Mouse (Mus musculus): ENCODE measurements around the gene S100a3.
A peak's percentile ranks its signal among the peaks of the same experiment; 100 is the strongest.

The S100a3 gene

GRCm38 (mm10) chr3:90560008-90560628, at the start of gene S100a3:
Gene S100a3 (plus strand): TSS chr3:90560578.
- DNase-seq, result no peak

DNA sequence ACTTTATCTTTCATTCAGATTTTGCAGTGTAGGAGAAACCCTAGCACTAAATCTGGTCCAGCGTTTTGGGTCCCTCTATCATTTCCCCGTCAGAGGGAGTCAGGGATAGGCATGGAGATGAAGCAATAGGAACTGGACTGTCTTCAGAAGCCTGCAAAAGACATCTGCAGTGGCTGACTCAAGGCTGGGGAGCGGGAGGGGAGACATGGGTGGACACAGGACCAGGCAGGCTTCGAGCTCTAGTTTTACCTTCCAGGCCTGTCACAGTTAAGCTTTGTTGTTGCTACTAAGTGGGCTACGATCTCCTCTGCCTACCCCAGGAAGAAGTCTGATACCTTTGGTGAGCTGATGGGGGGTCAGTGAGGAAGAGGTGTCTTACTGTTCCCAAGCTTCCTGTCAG, 48.1 kb upstream of the S100a3 start:
- no peak for DNase-seq

- DNase-seq, result no peak
These were observed 47.3 kb upstream of the S100a3 start for GRCm38 (mm10) chr3:90512948-90513642.

DNA sequence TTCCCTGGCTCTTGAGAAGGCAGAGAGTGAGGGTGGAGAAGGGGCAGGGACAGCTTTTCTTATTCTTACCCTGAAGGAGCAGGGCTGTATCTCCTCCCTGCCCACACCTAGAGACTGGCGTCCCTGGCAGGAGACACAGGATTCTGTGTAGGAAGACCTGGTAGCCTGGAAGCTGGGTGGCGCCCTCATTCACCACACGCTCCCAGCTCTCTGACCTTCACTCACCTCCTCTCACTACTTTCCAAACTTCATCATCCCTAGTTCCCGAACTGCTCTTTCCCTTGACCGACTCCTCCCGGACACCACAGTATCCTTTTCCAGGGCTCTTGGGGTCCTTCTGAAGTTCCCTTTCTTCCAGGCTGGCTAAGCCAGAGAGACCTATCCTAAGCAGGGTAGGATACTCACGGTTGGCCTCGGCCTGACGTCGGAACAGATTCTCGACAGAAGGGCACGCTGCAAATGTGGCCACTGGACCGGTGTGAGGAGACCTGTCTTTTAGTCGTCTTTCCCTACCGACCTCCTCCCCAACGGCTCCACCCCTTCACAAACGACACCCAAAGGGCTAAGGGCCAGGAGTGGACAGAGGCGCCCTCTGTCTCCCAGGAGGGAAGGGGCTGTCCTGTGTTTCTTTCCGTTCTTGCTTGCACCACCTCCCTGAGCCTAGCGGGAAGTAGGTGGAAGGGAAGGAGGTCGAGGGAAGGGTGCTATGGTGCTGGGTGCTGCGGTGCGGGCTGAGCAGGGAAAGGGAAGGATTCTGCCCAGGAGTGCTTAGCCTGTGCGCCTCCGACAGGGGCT, 46.4 kb upstream of the S100a3 start, which contains the start of the genes S100a1 and S100a13:
TSS of gene S100a1 (minus strand) at position 597 of the 795 bp plus-strand sequence.
TSS of gene S100a13 (plus strand) at position 640 of the 795 bp plus-strand sequence.
- DNase-seq, result no peak

GRCm38 (mm10) chr3:90514691-90515090, 45.7 kb upstream of the S100a3 start:
- DNase-seq, result no peak

- DNase-seq, result no peak
These were observed 45.1 kb upstream of the S100a3 start for GRCm38 (mm10) chr3:90515242-90515641.

DNA sequence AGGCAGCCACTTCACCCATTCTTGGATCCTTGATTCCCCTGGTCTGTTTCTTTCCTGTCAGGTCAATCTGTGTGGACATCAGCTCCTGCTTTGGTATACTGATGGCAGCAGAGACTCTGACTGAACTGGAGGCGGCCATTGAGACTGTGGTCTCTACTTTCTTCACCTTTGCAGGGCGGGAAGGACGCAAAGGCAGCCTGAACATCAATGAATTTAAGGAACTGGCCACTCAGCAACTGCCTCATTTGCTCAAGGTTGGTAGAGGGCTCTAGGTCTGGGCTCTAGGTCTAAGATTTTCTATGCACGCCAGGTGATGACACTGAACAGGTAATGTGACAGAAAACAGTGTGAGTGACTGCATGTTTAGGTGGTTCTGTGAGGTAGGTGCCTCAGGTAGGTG, 44.6 kb upstream of the S100a3 start:
- DNase-seq, result no peak

DNA sequence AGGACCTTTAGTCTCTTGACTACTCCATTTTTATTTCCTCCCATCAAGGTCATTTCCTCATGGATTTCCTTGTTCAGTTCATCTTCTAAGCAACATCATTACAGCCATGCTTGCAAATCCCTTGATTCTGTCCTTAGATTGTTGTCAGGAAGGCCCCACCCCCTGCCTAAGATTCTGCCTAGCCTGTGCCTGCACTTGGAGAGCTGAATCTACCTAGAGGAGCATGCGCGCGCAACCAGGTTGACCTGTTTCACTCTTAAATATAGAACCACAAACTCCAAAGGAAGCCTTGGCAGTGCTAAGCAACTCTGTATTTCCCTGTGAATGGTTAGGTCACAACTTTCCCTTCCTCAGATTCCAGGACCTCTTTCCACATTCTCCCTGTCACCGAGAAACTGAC, 42.7 kb upstream of the S100a3 start:
- no peak for DNase-seq

DNA sequence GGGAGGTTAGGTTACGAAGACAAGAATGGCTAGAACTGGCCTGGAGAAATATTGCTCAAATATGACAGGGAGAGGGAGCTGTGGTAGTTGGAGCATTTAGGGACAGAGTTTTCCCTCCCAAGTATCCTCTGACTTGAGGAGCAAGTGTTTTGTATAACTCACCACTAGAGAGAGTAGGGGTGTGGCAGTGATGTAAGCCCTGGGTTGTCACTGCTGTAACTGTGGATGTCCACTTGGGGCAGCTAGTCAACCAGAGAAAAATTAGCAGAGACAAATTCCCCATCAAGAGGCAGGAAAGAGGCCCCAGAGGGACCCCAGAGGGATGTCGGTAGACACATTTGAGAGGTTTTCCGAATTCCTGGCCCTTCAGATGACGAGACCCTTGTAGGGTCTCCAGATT, 35.0 kb upstream of the S100a3 start:
- no peak for DNase-seq

- no peak for DNase-seq
These were observed 34.3 kb upstream of the S100a3 start for GRCm38 (mm10) chr3:90526076-90526475.

DNA sequence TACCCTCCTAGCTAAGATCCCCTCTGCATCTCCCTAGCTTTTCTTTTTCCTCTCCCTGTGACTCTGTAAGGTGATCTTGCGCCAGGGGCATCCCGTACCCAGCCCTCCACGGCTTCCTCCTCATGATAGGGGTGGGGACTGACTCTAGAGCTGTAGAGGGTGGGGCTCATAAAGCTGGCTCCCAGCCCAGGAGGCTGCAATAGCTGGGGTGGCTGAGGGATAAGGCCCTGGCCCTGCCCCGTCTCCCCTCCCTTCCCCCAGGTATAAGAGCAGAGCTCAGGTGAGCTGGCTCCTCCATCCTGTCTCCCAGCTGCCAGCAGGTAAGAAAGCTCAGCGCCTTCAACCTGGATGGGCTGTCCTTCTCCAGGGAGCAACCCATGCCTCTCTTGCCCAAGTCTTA, 33.8 kb upstream of the S100a3 start, which contains the start of gene S100a14:
TSS of gene S100a14 (plus strand) at position 277 of the 400 bp plus-strand sequence.
- no peak for DNase-seq

GRCm38 (mm10) chr3:90527291-90527873, 33.0 kb upstream of the S100a3 start:
- no peak for DNase-seq

DNA sequence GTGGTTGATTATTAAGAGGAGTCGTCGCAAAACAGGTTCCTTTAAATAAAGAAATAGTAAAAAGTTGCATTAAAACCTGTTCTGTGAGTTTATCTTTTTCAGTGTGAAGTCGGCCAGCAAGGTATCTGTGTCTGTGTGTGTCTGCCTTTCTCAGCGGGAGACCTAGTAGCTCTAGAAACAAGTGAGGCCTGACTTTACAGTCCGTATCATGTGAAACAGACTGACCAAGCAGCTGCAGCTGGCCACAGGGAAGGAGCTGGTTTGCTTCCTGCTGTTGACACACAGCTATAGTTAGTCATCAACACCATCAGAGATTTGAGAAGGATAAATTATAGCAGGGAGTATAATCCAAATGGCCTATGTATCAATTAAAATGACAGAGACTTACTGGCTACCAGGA, 28.7 kb upstream of the S100a3 start:
- no peak for DNase-seq

DNA sequence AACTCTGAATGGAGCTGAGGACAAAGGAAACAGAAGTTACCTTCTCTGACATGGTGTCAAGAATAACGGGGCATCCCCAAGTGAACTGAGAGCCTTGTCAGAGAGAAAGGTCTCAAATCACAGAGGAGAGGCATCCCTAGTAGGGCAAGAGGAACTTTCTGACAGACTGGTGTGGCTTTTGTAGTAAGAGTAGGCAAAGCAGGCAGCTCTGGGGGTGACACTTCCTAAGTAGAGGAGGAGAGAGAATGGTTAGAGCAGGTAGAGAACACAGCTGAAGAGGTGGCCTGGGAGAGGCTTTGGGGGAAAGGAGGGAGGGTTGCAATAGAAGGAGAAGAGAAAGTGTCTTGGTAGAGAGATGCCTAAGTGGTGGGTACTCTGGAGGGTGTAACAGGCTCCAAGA, 24.9 kb upstream of the S100a3 start:
- DNase-seq, result no peak

DNA sequence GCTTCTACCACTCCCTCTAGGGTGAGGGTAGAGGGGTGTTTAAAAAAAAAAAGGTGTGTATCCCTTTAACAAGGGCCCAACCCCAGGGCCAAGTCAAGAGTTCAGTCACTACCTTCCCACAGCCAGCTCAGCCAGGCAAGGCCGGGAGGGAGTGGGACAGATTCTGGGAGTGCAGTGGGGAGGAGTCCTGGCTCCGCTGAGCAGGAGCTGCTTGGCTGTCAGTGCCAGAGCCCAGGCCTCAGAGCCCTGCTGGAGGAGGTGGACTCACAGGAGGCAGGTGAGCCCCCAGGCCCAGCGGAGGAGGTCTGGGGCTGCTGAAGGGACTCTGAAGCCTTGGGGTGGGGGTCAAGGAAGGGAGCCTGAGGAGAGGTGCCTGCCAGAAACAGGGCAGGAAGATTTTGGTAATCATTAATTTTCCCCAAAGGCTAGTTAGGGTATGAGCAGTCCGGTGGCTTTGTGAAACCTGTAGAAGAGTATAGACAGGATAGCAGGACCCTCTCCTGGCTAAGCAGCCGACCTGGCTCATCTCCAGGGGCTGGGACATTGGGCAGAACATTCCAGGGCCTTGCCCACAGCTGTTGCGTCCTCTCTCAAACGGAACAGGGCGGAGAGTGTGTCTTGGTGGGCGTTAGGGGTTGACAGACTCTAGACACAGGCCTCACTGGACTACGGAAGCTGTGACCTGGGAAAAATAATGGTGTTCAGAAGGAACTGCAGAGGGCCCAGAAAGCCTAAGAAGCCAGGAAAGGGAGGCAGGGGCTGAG, 23.1 kb upstream of the S100a3 start, which contains the start of gene S100a16:
TSS of gene S100a16 (plus strand) at position 114 of the 764 bp plus-strand sequence.
- peak; percentile 51 for DNase-seq

DNA sequence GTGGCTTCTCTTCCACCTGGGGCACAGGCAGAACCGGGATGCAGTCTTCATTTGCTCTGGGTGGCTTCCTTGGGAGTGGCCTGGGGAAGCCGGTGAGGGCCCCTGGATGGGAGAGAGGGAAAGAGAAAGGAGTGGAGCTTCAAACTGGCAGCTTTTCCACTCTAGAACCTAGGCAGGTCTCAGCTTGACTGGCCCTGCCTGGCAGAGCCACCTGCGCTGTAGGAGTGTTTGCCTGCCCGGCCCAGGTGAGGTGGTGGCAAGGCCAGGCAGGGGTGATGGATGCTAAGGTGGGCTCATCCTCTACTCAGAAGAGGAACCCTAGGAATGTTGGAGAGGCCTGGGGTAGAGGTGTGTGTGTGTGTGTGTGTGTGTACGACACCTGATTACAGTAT, 22.5 kb upstream of the S100a3 start:
- DNase-seq, result no peak

GRCm38 (mm10) chr3:90540904-90541303, 19.5 kb upstream of the S100a3 start:
- no peak for DNase-seq

DNA sequence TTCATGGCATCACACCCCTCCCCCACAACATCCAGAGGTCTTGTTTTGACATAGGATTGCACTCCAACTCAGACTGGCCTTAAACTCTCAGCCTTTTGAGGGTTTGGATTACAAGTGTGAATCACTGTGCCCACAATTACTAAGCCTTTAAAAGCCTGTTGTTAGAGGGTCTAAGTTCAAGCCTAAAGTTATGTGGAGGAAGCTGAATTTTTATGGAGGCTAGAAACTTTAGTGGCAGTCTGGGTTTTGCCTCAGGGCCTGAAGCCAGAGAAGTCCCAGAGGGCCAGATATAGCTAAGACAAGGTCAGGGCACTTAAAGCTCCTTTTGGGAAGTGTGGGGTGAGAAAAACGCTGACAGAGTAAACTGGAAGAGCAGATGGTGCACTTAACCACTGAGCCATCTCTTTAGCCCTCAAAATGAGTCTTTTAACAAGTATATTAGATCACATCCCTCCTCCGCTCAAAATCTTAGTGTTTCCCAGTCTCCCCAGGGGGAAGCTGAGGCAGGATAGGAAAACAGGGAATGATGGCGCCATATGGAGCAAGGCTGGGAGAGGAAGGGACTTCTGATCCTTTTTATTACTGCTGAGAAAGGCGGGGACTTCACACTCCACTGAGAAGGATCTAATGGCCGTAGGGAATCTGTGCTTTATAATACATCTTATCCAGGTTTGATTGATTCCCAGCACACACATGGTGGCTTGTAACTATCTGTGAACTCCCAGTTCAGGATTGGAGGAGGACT, 10.5 kb upstream of the S100a3 start:
- no peak for DNase-seq

DNA sequence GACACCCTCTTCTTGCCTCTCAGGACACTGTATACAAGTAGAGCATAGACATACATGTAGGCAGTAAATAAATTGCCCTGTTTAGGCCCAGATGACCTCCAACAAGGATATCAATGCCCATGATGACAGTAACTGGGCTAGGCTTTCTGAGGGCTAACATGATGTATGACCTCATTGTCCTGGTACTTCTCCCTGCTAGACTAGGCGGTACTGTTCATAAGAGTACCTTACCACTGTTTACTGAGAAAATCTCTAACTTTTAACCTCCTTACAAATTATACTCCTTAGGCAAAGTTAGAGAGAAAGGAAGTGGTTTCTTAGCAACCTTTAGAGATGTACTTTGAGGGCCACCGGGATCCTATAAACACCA, 10.0 kb upstream of the S100a3 start:
- DNase-seq, result no peak

DNA sequence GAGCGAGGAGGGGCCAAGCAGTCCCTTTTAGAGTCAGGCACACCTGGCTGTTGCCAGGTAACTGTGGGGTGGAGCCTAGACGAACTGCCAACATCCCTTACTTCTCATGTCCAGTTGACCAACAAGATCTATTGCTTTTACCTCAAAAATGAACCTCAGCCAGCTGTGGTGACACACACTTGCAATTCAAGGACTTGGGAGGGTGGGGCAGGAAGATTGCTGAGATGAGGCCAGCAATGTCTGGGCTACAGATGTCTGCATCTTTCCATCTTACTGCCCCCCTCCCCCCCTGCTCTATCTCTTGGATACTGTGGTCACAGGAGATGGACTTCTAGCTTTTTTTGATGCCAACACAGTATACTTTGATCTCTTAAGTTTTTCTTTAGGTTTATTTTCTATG, 8.1 kb upstream of the S100a3 start:
- no peak for DNase-seq

DNA sequence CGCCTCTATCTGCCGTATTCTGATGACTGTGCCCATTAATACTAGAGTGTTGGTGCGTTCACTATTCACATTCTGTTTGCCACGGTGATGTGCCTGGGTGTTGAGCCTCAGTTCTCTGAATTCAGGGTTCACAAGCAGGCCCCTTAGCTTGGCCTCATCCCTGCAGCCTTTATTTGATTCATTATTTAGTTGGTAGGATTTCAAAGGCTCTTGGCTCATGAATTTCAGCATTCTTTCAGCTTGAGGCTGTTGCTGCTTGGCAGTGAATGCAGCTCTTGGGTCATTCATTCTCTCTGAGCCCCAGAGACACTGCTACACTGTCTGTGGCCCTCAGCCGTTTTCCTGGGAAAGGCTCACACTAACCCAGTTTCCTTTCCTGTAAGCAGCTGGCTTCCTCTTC, 4.4 kb upstream of the S100a3 start:
- no peak for DNase-seq

DNA sequence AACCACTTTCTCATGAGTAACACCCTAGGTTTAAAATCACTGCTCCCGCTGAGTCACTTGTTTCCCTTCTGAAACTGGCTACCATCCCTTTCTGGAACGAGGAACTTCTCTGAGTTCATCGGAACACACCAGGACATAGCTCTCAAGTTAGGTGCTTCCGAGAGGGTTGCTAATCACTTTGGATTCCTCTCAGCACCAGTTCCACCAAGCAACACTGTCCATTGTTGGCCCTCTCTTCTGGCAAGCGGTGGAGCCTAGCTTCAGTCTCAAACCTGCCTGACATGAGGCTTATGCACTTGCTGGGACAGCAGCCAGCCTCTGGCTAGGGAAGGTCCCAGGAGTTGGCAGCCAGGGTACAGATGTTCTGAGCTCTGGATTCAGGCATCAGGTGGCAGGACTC, 14.3 kb downstream of the S100a3 start:
- no peak for DNase-seq
